In genomic region chr8:121668553-121668952, GRCm38 (mm10) we compare ENCODE assay signal across 8 mouse cellular contexts. TPM values are rescaled to one million over a fixed set of nuclear protein-coding genes. Genes with fewer than 3 reads are reported as not detected.
DNase-seq lines count a peak whose midpoint lies in the region; ATAC-seq and TF ChIP-seq lines count a peak whose summit lies in the region.

No protein-coding gene starts in this region.

- peak; percentile 47; the same call in 1 of the 2 replicates for TF ChIP-seq POLR2A in cortical plate, adult 2 months (IDR thresholded peaks at IDR 0.05; ENCODE audit: extremely low read depth, insufficient read depth, low read length)

- H3K27ac ChIP-seq in layer of hippocampus, adult 2 months = peak overlapping the region; percentile 88
- H3K27ac ChIP-seq in cortical plate, adult 2 months (ENCODE audit: insufficient read depth, low read length) = peak overlapping the region; percentile 50; the same call in 1 of the 2 replicates
- no peak overlapping the region for H3K27ac ChIP-seq in hindbrain, embryonic 11.5 days (ENCODE audit: low read depth, low read length)
- peak overlapping the region; percentile 51 for H3K27ac ChIP-seq in midbrain, embryonic 16.5 days (ENCODE audit: low read length)

- DNase-seq in layer of hippocampus, adult 2 months (ENCODE audit: low spot score in 2 of 2) = peak; percentile 60 to 68
- no peak for DNase-seq in layer of hippocampus, adult 9-10 months (ENCODE audit: low spot score)
- DNase-seq in hindbrain, embryonic 11.5 days (ENCODE audit: low spot score) = no peak
- no peak for DNase-seq in cerebellum, postnatal 36 days
- no peak for DNase-seq in cerebellum, postnatal 14 days
- DNase-seq in ovary, postnatal 14 days (ENCODE audit: low spot score) = no peak

- TF ChIP-seq CTCF in layer of hippocampus, adult 2 months (conservative IDR thresholded peaks at IDR 0.05) = no peak
- TF ChIP-seq CTCF in cortical plate, adult 2 months (IDR thresholded peaks at IDR 0.05; ENCODE audit: extremely low read depth, insufficient read depth, low read length) = no peak

- H3K36me3 ChIP-seq in hindbrain, embryonic 11.5 days (ENCODE audit: control insufficient read depth, insufficient read depth, low read length) = no peaks in the 10 kb centered on the region
- no peaks in the 10 kb centered on the region for H3K36me3 ChIP-seq in midbrain, embryonic 16.5 days (ENCODE audit: control insufficient read depth, insufficient read depth, low read length)

- WGBS in hindbrain, embryonic 11.5 days = 53% methylated on average over 6 of the region's 6 CpGs
- WGBS in midbrain, embryonic 16.5 days = 41% methylated on average over 6 of the region's 6 CpGs

- no peaks in the 10 kb centered on the region for H3K4me1 ChIP-seq in cortical plate, adult 2 months (ENCODE audit: control insufficient read depth, insufficient read depth, low read length)
- 0 out of 2 replicates have a peak, but pooled peaks cover 3% of the 10 kb centered on the region for H3K4me1 ChIP-seq in hindbrain, embryonic 11.5 days (replicated peaks; ENCODE audit: control insufficient read depth, insufficient read depth, low read length)
- H3K4me1 ChIP-seq in midbrain, embryonic 16.5 days (ENCODE audit: control insufficient read depth, insufficient read depth, low read length) = peaks cover 22% of the 10 kb centered on the region

- peak overlapping the region; percentile 0; the same call in 1 of the 2 replicates for H3K9ac ChIP-seq in hindbrain, embryonic 11.5 days (ENCODE audit: low read depth, low read length)
- no peak overlapping the region for H3K9ac ChIP-seq in midbrain, embryonic 16.5 days (ENCODE audit: low read depth, low read length)

- peak overlapping the region; percentile 51 for H3K4me3 ChIP-seq in layer of hippocampus, adult 2 months
- H3K4me3 ChIP-seq in cortical plate, adult 2 months (ENCODE audit: insufficient read depth, low read length) = peak overlapping the region; percentile 14
- H3K4me3 ChIP-seq in hindbrain, embryonic 11.5 days (ENCODE audit: low read depth, low read length) = no peak overlapping the region
- no peak overlapping the region for H3K4me3 ChIP-seq in midbrain, embryonic 16.5 days (ENCODE audit: low read depth, low read length)

- H3K9me3 ChIP-seq in hindbrain, embryonic 11.5 days (ENCODE audit: control insufficient read depth, low read length) = no peaks in the 10 kb centered on the region
- H3K9me3 ChIP-seq in midbrain, embryonic 16.5 days (replicated peaks; ENCODE audit: control insufficient read depth, low read length, poor library complexity, severe bottlenecking) = no peaks in the 10 kb centered on the region

- no peak overlapping the region for H3K4me2 ChIP-seq in hindbrain, embryonic 11.5 days (replicated peaks; ENCODE audit: low read depth, low read length)
- no peak overlapping the region for H3K4me2 ChIP-seq in midbrain, embryonic 16.5 days (ENCODE audit: low read length)

- H3K27me3 ChIP-seq in hindbrain, embryonic 11.5 days (ENCODE audit: control insufficient read depth, insufficient read depth, low read length) = no peaks in the 10 kb centered on the region
- no peaks in the 10 kb centered on the region for H3K27me3 ChIP-seq in midbrain, embryonic 16.5 days (ENCODE audit: control insufficient read depth, insufficient read depth, low read depth, low read length)

- no peak for ATAC-seq in hindbrain, embryonic 11.5 days (ENCODE audit: low FRiP score)
- ATAC-seq in midbrain, embryonic 16.5 days = peak; percentile 28

RNA-seq across cellular contexts. Expression of gene Zcchc14, which starts 15.9 kb away (rescaled TPM):
- total RNA-seq in layer of hippocampus, adult 2 months (2021) = 10 to 100 TPM; 92.5 to 93.2 TPM
- polyA plus RNA-seq in cortical plate, adult 2 months (2012; rRNA removed) = 34.3 and 36.3 TPM in 2 replicates
- polyA plus RNA-seq in hindbrain, embryonic 11.5 days (2014; fragmentation: Nextera tagmentation; extraction: Ambion mirVana) = 25.8 and 30.4 TPM in 2 replicates
- polyA plus RNA-seq in midbrain, embryonic 16.5 days (2015; fragmentation: Nextera tagmentation; extraction: Ambion mirVana) = 23.9 and 28.2 TPM in 2 replicates

Comparison
In these comparisons a context has a peak if more than half of its experiments do, and no peak if none do; other contexts are left out.
1. DNase-seq: peak in layer of hippocampus, adult 2 months (2 of 2); none in layer of hippocampus, adult 9-10 months (single experiment), hindbrain, embryonic 11.5 days (single experiment), cerebellum, postnatal 36 days (0 of 2), cerebellum, postnatal 14 days (0 of 2) and ovary, postnatal 14 days (single experiment).
2. H3K4me3 ChIP-seq: peak in layer of hippocampus, adult 2 months (single experiment) and cortical plate, adult 2 months (single experiment); none in hindbrain, embryonic 11.5 days (single experiment) and midbrain, embryonic 16.5 days (single experiment).